Mouse (Mus musculus): ENCODE results near the gene Pde4dip.

- TF ChIP-seq TAL1 (IDR thresholded peaks at IDR 0.05; ENCODE audit: low read length) (no peak), GATA1 (IDR thresholded peaks at IDR 0.05; ENCODE audit: low read length) (no peak)
Observed at GRCm38 (mm10) chr3:97937945-97938266, 49.4 kb upstream of the Pde4dip start.

Data from erythroblast, embryonic 14.5 days (primary cell).